Mouse (Mus musculus): ENCODE results near the gene Rnf123.

DNA sequence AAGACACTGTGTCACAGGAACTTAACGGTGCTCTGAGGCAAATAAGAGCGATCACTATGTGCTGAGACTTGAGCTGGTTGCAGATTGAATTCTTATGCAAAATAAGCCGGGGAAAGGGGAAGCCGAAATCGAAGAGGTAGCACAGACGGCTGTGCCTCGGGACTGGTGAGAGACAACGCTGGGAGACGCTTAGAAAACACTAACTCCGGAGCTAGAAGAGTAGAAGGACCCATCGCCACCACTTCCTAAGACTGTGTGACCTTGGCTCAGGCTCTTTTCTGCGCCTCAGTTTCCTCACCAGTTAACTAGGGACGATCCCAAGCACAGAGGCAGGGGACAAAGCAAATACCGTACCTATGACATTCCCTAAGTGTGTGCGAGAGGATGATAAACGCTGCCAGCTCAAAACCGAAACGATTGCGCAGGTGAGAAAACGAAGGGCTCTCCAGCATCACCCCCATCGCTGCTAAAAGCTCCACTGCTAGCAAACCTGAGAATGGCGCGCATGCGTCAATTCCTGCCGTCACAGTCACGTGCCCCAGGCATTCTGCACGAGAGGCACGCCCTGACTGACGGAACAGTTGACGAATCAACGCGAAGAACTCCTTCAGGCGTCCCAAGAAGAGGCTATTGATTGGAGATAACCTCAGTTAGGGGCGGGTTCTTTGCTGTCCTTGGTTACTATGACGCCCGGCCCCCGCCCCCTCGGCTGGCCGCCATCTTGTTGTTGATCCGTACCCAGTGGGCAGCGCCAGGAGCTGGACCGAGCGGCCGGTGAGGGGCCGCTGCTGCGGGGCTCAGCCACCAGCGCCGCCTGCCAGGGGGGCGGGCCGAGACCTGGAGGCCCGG, 81.0 kb downstream of the Rnf123 start, which contains the start of gene Ip6k1:
- no peak for TF ChIP-seq CTCF (IDR thresholded peaks at IDR 0.05; ENCODE audit: borderline replicate concordance, insufficient read depth, low read length)
- TF ChIP-seq POLR2A (IDR thresholded peaks at IDR 0.05; ENCODE audit: low read depth, low read length): peak; percentile 97

Measured in embryonic fibroblast, embryonic 13.5 days (primary cell).